Mouse (Mus musculus): Measurements from ENCODE around the gene Golph3. TPM values are rescaled to one million over a fixed set of nuclear protein-coding genes. Genes with fewer than 3 reads are reported as not detected.

Golph3 gene
- total and polyA plus RNA-seq, 2 experiments from 2014 or later = 63.6 to 134 TPM

- 85% methylated on average over 1 of the region's 1 CpGs for WGBS
- H3K4me2 ChIP-seq (ENCODE audit: low read depth, low read length) = peak overlapping the region; percentile 82
Observed at GRCm38 (mm10) chr15:12324326-12324725, 3.1 kb downstream of the Golph3 start.

GRCm38 (mm10) chr15:12330389-12330788, 9.1 kb downstream of the Golph3 start:
- 84% methylated on average over 3 of the region's 3 CpGs for WGBS
- H3K36me3 ChIP-seq (ENCODE audit: insufficient read depth, low read length) = no peaks in the 10 kb centered on the region
- no peak for TF ChIP-seq CTCF (IDR thresholded peaks at IDR 0.05; ENCODE audit: low read depth)
- H3K4me3 ChIP-seq (ENCODE audit: low read length) = no peak overlapping the region
- no peaks in the 10 kb centered on the region for H3K27me3 ChIP-seq (ENCODE audit: insufficient read depth, low read length)
- H3K27ac ChIP-seq = no peak overlapping the region
- no peak overlapping the region for H3K4me2 ChIP-seq (ENCODE audit: low read depth, low read length)
- DNase-seq (ENCODE audit: low spot score) (no peak), ATAC-seq (no peak)
- no peak overlapping the region for H3K9ac ChIP-seq (replicated peaks; ENCODE audit: low read length)
- H3K9me3 ChIP-seq (ENCODE audit: low read length) = no peaks in the 10 kb centered on the region
- H3K4me1 ChIP-seq (ENCODE audit: insufficient read depth, low read length) = no peaks in the 10 kb centered on the region

More at GRCm38 (mm10) chr15:12324326-12324725, 3.1 kb downstream of the Golph3 start:
- Histone ChIP-seq H3K4me3 (ENCODE audit: low read length) (no peak overlapping the region), H3K36me3 (ENCODE audit: insufficient read depth, low read length) (no peaks in the 10 kb centered on the region), H3K4me1 (ENCODE audit: insufficient read depth, low read length) (peaks cover 14% of the 10 kb centered on the region), H3K9me3 (ENCODE audit: low read length) (no peaks in the 10 kb centered on the region), H3K27me3 (ENCODE audit: insufficient read depth, low read length) (no peaks in the 10 kb centered on the region), H3K27ac (no peak overlapping the region), H3K9ac (replicated peaks; ENCODE audit: low read length) (no peak overlapping the region)
- no peak for TF ChIP-seq CTCF (IDR thresholded peaks at IDR 0.05; ENCODE audit: low read depth)
- no peak for DNase-seq (ENCODE audit: low spot score)
- no peak for ATAC-seq

- H3K9ac ChIP-seq (replicated peaks; ENCODE audit: low read length) = no peak overlapping the region
- no peak for DNase-seq (ENCODE audit: low spot score)
- no peaks in the 10 kb centered on the region for H3K4me1 ChIP-seq (ENCODE audit: insufficient read depth, low read length)
- no peaks in the 10 kb centered on the region for H3K9me3 ChIP-seq (ENCODE audit: low read length)
- H3K27ac ChIP-seq = no peak overlapping the region
- ATAC-seq = no peak
- H3K36me3 ChIP-seq (ENCODE audit: insufficient read depth, low read length) = no peaks in the 10 kb centered on the region
- H3K4me3 ChIP-seq (ENCODE audit: low read length) = no peak overlapping the region
- TF ChIP-seq CTCF (IDR thresholded peaks at IDR 0.05; ENCODE audit: low read depth) = no peak
- no peak overlapping the region for H3K4me2 ChIP-seq (ENCODE audit: low read depth, low read length)
- no peaks in the 10 kb centered on the region for H3K27me3 ChIP-seq (ENCODE audit: insufficient read depth, low read length)
Observed at GRCm38 (mm10) chr15:12330892-12331291, 9.6 kb downstream of the Golph3 start.

GRCm38 (mm10) chr15:12331300-12331699, 10.1 kb downstream of the Golph3 start:
- 38% methylated on average over 1 of the region's 1 CpGs for WGBS
- DNase-seq (ENCODE audit: low spot score) (no peak), ATAC-seq (no peak)
- H3K9ac ChIP-seq (replicated peaks; ENCODE audit: low read length) = no peak overlapping the region
- H3K4me1 ChIP-seq (ENCODE audit: insufficient read depth, low read length) = no peaks in the 10 kb centered on the region
- no peak overlapping the region for H3K27ac ChIP-seq
- H3K9me3 ChIP-seq (ENCODE audit: low read length) = no peaks in the 10 kb centered on the region
- no peaks in the 10 kb centered on the region for H3K36me3 ChIP-seq (ENCODE audit: insufficient read depth, low read length)
- H3K27me3 ChIP-seq (ENCODE audit: insufficient read depth, low read length) = no peaks in the 10 kb centered on the region
- no peak overlapping the region for H3K4me3 ChIP-seq (ENCODE audit: low read length)
- no peak overlapping the region for H3K4me2 ChIP-seq (ENCODE audit: low read depth, low read length)
- TF ChIP-seq CTCF (IDR thresholded peaks at IDR 0.05; ENCODE audit: low read depth) = no peak

GRCm38 (mm10) chr15:12334381-12334780, 13.1 kb downstream of the Golph3 start:
- no peak for ATAC-seq
- Histone ChIP-seq H3K4me2 (ENCODE audit: low read depth, low read length) (no peak overlapping the region), H3K9me3 (ENCODE audit: low read length) (no peaks in the 10 kb centered on the region)

GRCm38 (mm10) chr15:12337030-12337778, 16.0 kb downstream of the Golph3 start:
- Histone ChIP-seq H3K4me3 (ENCODE audit: low read length) (no peak overlapping the region), H3K27me3 (ENCODE audit: insufficient read depth, low read length) (no peaks in the 10 kb centered on the region), H3K36me3 (ENCODE audit: insufficient read depth, low read length) (no peaks in the 10 kb centered on the region), H3K4me2 (ENCODE audit: low read depth, low read length) (no peak overlapping the region), H3K9ac (replicated peaks; ENCODE audit: low read length) (no peak overlapping the region), H3K9me3 (ENCODE audit: low read length) (no peaks in the 10 kb centered on the region), H3K27ac (no peak overlapping the region), H3K4me1 (ENCODE audit: insufficient read depth, low read length) (peaks cover 3% of the 10 kb centered on the region; the same call in 1 of the 2 replicates)
- ATAC-seq = no peak
- DNase-seq (ENCODE audit: low spot score) = no peak
- WGBS = 87% methylated on average over 4 of the region's 4 CpGs
- TF ChIP-seq CTCF (IDR thresholded peaks at IDR 0.05; ENCODE audit: low read depth) = no peak

More at GRCm38 (mm10) chr15:12334381-12334780, 13.1 kb downstream of the Golph3 start:
- H3K4me3 ChIP-seq (ENCODE audit: low read length) = no peak overlapping the region
- H3K27me3 ChIP-seq (ENCODE audit: insufficient read depth, low read length) = no peaks in the 10 kb centered on the region
- WGBS = 80% methylated on average over 4 of the region's 4 CpGs
- no peak overlapping the region for H3K9ac ChIP-seq (replicated peaks; ENCODE audit: low read length)
- DNase-seq (ENCODE audit: low spot score) = no peak
- no peak for TF ChIP-seq CTCF (IDR thresholded peaks at IDR 0.05; ENCODE audit: low read depth)
- H3K27ac ChIP-seq = no peak overlapping the region
- H3K36me3 ChIP-seq (ENCODE audit: insufficient read depth, low read length) = no peaks in the 10 kb centered on the region
- no peaks in the 10 kb centered on the region; the same call in 1 of the 2 replicates for H3K4me1 ChIP-seq (ENCODE audit: insufficient read depth, low read length)

- Histone ChIP-seq H3K4me2 (ENCODE audit: low read depth, low read length) (no peak overlapping the region), H3K27me3 (ENCODE audit: insufficient read depth, low read length) (no peaks in the 10 kb centered on the region), H3K27ac (no peak overlapping the region), H3K4me1 (ENCODE audit: insufficient read depth, low read length) (peaks cover 3% of the 10 kb centered on the region; the same call in 1 of the 2 replicates), H3K36me3 (ENCODE audit: insufficient read depth, low read length) (no peaks in the 10 kb centered on the region), H3K9ac (replicated peaks; ENCODE audit: low read length) (no peak overlapping the region), H3K9me3 (ENCODE audit: low read length) (no peaks in the 10 kb centered on the region), H3K4me3 (ENCODE audit: low read length) (no peak overlapping the region)
- DNase-seq (ENCODE audit: low spot score) (no peak), ATAC-seq (no peak)
- TF ChIP-seq CTCF (IDR thresholded peaks at IDR 0.05; ENCODE audit: low read depth) = no peak
- WGBS = 58% methylated on average over 3 of the region's 3 CpGs
Observed at GRCm38 (mm10) chr15:12337779-12338137, 16.5 kb downstream of the Golph3 start.

All from hindbrain, postnatal 0 days (tissue).